8 mouse cellular contexts compared by ENCODE assay signal in the genomic region with DNA sequence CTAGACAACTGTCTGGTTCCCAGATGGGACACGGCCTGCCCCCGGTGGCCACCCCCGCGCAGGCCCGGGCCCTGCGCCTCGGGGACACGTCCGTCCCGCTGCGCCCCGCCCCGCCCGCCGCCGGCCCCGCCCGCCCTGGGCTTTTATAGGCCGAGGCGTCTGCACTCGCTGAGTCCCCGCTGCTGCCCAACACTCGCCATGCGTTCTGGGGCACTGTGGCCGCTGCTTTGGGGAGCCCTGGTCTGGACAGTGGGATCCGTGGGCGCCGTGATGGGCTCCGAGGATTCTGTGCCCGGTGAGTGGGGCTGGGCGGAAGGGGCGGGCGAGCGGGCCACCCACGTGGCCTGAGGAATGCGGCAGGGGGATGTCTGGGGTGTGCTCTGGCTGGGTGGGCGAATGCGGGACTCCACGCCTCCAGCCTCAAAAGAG. TPM values are rescaled to one million over a fixed set of nuclear protein-coding genes. Genes with fewer than 3 reads are reported as not detected.
DNase-seq lines count a peak whose midpoint lies in the region; ATAC-seq lines count a peak whose summit lies in the region.

A gene (plus strand): TSS at position 170 of the 429 bp plus-strand sequence.

- peaks cover 14% of the 10 kb centered on the region for H3K9me3 ChIP-seq in forebrain, embryonic 10.5 days
- H3K9me3 ChIP-seq in kidney, embryonic 16.5 days (ENCODE audit: low read length) = peaks cover 8% of the 10 kb centered on the region; the same call in 1 of the 2 replicates
- no peaks in the 10 kb centered on the region; the same call in 1 of the 2 replicates for H3K9me3 ChIP-seq in midbrain, embryonic 11.5 days (ENCODE audit: control insufficient read depth, low read length)

- H3K27me3 ChIP-seq in forebrain, embryonic 10.5 days (ENCODE audit: poor library complexity, severe bottlenecking) = peaks cover 63% of the 10 kb centered on the region
- H3K27me3 ChIP-seq in kidney, embryonic 16.5 days (ENCODE audit: insufficient read depth, low read length) = no peaks in the 10 kb centered on the region; the same call in none of the 2 replicates
- H3K27me3 ChIP-seq in midbrain, embryonic 11.5 days (ENCODE audit: control insufficient read depth, insufficient read depth, low read length) = peaks cover 43% of the 10 kb centered on the region

- peak; percentile 41 for DNase-seq in ovary, postnatal 36 days (ENCODE audit: low spot score)
- DNase-seq in ovary, postnatal 10 days (ENCODE audit: low spot score) = no peak
- DNase-seq in forebrain, embryonic 10.5 days (ENCODE audit: extremely low spot score, low spot score) = no peak
- DNase-seq in midbrain, embryonic 11.5 days (ENCODE audit: low spot score, missing footprints) = no peak
- no peak for DNase-seq in cerebellum, adult 9-11 months
- DNase-seq in thymus, postnatal 25 days = no peak
- DNase-seq in left cerebral cortex, postnatal 14 days (ENCODE audit: low spot score in 2 of 2) = no peak

- ATAC-seq in kidney, embryonic 16.5 days (ENCODE audit: low FRiP score, low TSS enrichment) = no peak
- no peak for ATAC-seq in midbrain, embryonic 11.5 days (ENCODE audit: low FRiP score)

- peaks cover 51% of the 10 kb centered on the region for H3K4me1 ChIP-seq in forebrain, embryonic 10.5 days
- H3K4me1 ChIP-seq in kidney, embryonic 16.5 days (ENCODE audit: insufficient read depth, low read length) = peaks cover 42% of the 10 kb centered on the region
- peaks cover 8% of the 10 kb centered on the region for H3K4me1 ChIP-seq in midbrain, embryonic 11.5 days (ENCODE audit: control insufficient read depth, insufficient read depth, low read length)

- WGBS in forebrain, embryonic 10.5 days = 2% methylated on average over 39 of the region's 39 CpGs
- WGBS in kidney, embryonic 16.5 days = 2% methylated on average over 38 of the region's 39 CpGs
- 1% methylated on average over 39 of the region's 39 CpGs for WGBS in midbrain, embryonic 11.5 days

- peak within 1 kb of the TSS; percentile 52 for H3K4me3 ChIP-seq in forebrain, embryonic 10.5 days
- peak within 1 kb of the TSS; percentile 59 for H3K4me3 ChIP-seq in kidney, embryonic 16.5 days (ENCODE audit: low read length)
- peak within 1 kb of the TSS; percentile 18 for H3K4me3 ChIP-seq in midbrain, embryonic 11.5 days (ENCODE audit: low read depth, low read length)

- peak within 1 kb of the TSS; percentile 79 for H3K4me2 ChIP-seq in kidney, embryonic 16.5 days (replicated peaks; ENCODE audit: low read depth, low read length)
- peak within 1 kb of the TSS; percentile 41 for H3K4me2 ChIP-seq in midbrain, embryonic 11.5 days

- peak within 1 kb of the TSS; percentile 76 for H3K9ac ChIP-seq in kidney, embryonic 16.5 days (replicated peaks; ENCODE audit: low read length)
- H3K9ac ChIP-seq in midbrain, embryonic 11.5 days (ENCODE audit: low read length) = peak within 1 kb of the TSS; percentile 4; the same call in 1 of the 2 replicates

- intact Hi-C loops in left cerebral cortex, postnatal 14 days (cut with DNase I) = loop anchor here (5.0 kb wide), 1 partner anchor 35 kb away; no protein-coding TSS in a partner anchor

- H3K27ac ChIP-seq in forebrain, embryonic 10.5 days = peak within 1 kb of the TSS; percentile 74
- peak within 1 kb of the TSS; percentile 54 for H3K27ac ChIP-seq in kidney, embryonic 16.5 days (ENCODE audit: low read length)
- H3K27ac ChIP-seq in midbrain, embryonic 11.5 days (ENCODE audit: low read depth, low read length) = no peak within 1 kb of the TSS

- no peaks in the 10 kb centered on the region for H3K36me3 ChIP-seq in forebrain, embryonic 10.5 days (replicated peaks)
- no peaks in the 10 kb centered on the region for H3K36me3 ChIP-seq in kidney, embryonic 16.5 days (ENCODE audit: insufficient read depth, low read length)
- no peaks in the 10 kb centered on the region for H3K36me3 ChIP-seq in midbrain, embryonic 11.5 days (ENCODE audit: control insufficient read depth, insufficient read depth, low read length)

RNA-seq across cellular contexts. Expression of the gene that starts here (rescaled TPM):
- polyA plus RNA-seq in forebrain, embryonic 10.5 days (2016; fragmentation: Nextera tagmentation; extraction: Ambion mirVana) = 1.1 and 1.5 TPM in 2 replicates
- polyA plus RNA-seq in kidney, embryonic 16.5 days (2015; fragmentation: Nextera tagmentation; extraction: Ambion mirVana) = 23.9 and 26.4 TPM in 2 replicates
- polyA plus RNA-seq in midbrain, embryonic 11.5 days (2014; fragmentation: Nextera tagmentation; extraction: Ambion mirVana) = 0.60 and 1.2 TPM in 2 replicates
- total RNA-seq in left cerebral cortex, postnatal 14 days (2021) = 1 to 10 TPM; 1.7 to 2.2 TPM

Comparison
In these comparisons a context has a peak if more than half of its experiments do, and no peak if none do; other contexts are left out.
1. RNA of the gene that starts here (polyA plus RNA-seq): 23.9 to 26.4 TPM in kidney, embryonic 16.5 days; 1.1 to 1.5 TPM in forebrain, embryonic 10.5 days and 0.60 to 1.2 TPM in midbrain, embryonic 11.5 days; every median in the first group is over 10 times any median in the second.
2. Peak in every context shown above with its lines, with median percentiles within 50 percentile points of each other: H3K4me3 ChIP-seq.